Mouse (Mus musculus) c-Kit-negative CD71-positive TER-119-positive erythroid progenitor cells, embryonic 14.5 days (primary cell): ENCODE results near the gene Col15a1.

Experiments
- DNase-seq: peaks from one replicate; pipeline ENCODE4 v3.0.0-alpha.2; 2013; ENCODE audit warnings: low read depth, low spot score

The Col15a1 gene

GRCm38 (mm10) chr4:47303340-47303998 lies 95.5 kb downstream of the Col15a1 start:
- DNase-seq: no peak

GRCm38 (mm10) chr4:47309886-47310625 lies 102.1 kb downstream of the Col15a1 start:
- no peak for DNase-seq

GRCm38 (mm10) chr4:47310812-47311211 lies 102.9 kb downstream of the Col15a1 start:
- DNase-seq: no peak

GRCm38 (mm10) chr4:47311467-47311866 lies 103.5 kb downstream of the Col15a1 start:
- DNase-seq: no peak

- no peak for DNase-seq
These were observed 104.0 kb downstream of the Col15a1 start for GRCm38 (mm10) chr4:47311929-47312328.

GRCm38 (mm10) chr4:47312676-47313075 lies 104.7 kb downstream of the Col15a1 start:
- DNase-seq: no peak

- DNase-seq: no peak
These were observed 105.9 kb downstream of the Col15a1 start for GRCm38 (mm10) chr4:47313710-47314410.

GRCm38 (mm10) chr4:47315458-47315857 lies 107.5 kb downstream of the Col15a1 start:
- no peak for DNase-seq

- no peak for DNase-seq
These were observed 108.5 kb downstream of the Col15a1 start for GRCm38 (mm10) chr4:47316432-47316831.

GRCm38 (mm10) chr4:47319561-47320321 lies 111.8 kb downstream of the Col15a1 start:
- DNase-seq: no peak

GRCm38 (mm10) chr4:47322315-47322714 lies 114.4 kb downstream of the Col15a1 start:
- DNase-seq: no peak

- no peak for DNase-seq
These were observed 116.2 kb downstream of the Col15a1 start for GRCm38 (mm10) chr4:47324206-47324605.

GRCm38 (mm10) chr4:47327782-47328181 lies 119.8 kb downstream of the Col15a1 start:
- DNase-seq: no peak

- DNase-seq: no peak
These were observed 121.3 kb downstream of the Col15a1 start for GRCm38 (mm10) chr4:47329285-47329684.

GRCm38 (mm10) chr4:47330378-47331052 lies 122.6 kb downstream of the Col15a1 start:
- no peak for DNase-seq

- DNase-seq: no peak
These were observed 124.9 kb downstream of the Col15a1 start for GRCm38 (mm10) chr4:47332812-47333343.

GRCm38 (mm10) chr4:47333541-47333940 lies 125.6 kb downstream of the Col15a1 start:
- no peak for DNase-seq

- no peak for DNase-seq
These were observed 129.1 kb downstream of the Col15a1 start for GRCm38 (mm10) chr4:47336941-47337600.

GRCm38 (mm10) chr4:47342632-47343031 lies 134.7 kb downstream of the Col15a1 start:
- DNase-seq: no peak

- DNase-seq: no peak
These were observed 139.1 kb downstream of the Col15a1 start for GRCm38 (mm10) chr4:47347022-47347421.
